Mouse (Mus musculus): ENCODE results near the gene Elp1.

Gene Elp1

GRCm38 (mm10) chr4:56713155-56713554, 89.0 kb downstream of the Elp1 start:
- no peak for DNase-seq (ENCODE audit: inconsistent ontology term)

- DNase-seq (ENCODE audit: inconsistent ontology term), result peak; percentile 51
These were observed 99.9 kb downstream of the Elp1 start for GRCm38 (mm10) chr4:56702234-56702633.

Data from Muller cell, postnatal 12 days (primary cell).